Mouse (Mus musculus) C2C12 (cell line): ENCODE measurements around the gene Pde2a.

Experiments used
- CTCF ChIP-seq: IDR thresholded peaks from one replicate; pipeline ENCODE4 v1.5.1; 2011; ENCODE audit not compliant: control insufficient read depth, insufficient read depth, insufficient read length
- MYOD1 ChIP-seq: IDR thresholded peaks from one replicate; pipeline ENCODE4 v1.6.1; 2011; ENCODE audit warnings: low read depth; ENCODE audit not compliant: control insufficient read depth, insufficient read length

- TF ChIP-seq CTCF (no peak), MYOD1 (no peak)
Measured at GRCm38 (mm10) chr7:101414661-101415511, 6.6 kb upstream of the Pde2a start.
